Mouse (Mus musculus): Measurements from ENCODE around the gene Brix1. TPM values are rescaled to one million over a fixed set of nuclear protein-coding genes. Genes with fewer than 3 reads are reported as not detected.

Brix1 gene
- polyA plus RNA-seq, 1 experiment = 0.18 TPM

- 95% methylated on average over 6 of the region's 6 CpGs for WGBS
- Histone ChIP-seq H3K27ac (ENCODE audit: insufficient read depth, low read depth, low read length) (no peak overlapping the region), H3K4me1 (ENCODE audit: control insufficient read depth, insufficient read depth, insufficient read length, low read length) (no peaks in the 10 kb centered on the region; the same call in 1 of the 2 replicates), H3K4me3 (ENCODE audit: low read depth, low read length) (no peak overlapping the region), H3K36me3 (ENCODE audit: control insufficient read depth, insufficient read depth, low read length) (no peaks in the 10 kb centered on the region), H3K27me3 (ENCODE audit: control insufficient read depth, insufficient read depth, low read length) (no peaks in the 10 kb centered on the region)
- TF ChIP-seq POLR2A (IDR thresholded peaks at IDR 0.05; ENCODE audit: low read depth, low read length) = no peak
- no peak for TF ChIP-seq CTCF (IDR thresholded peaks at IDR 0.05; ENCODE audit: extremely low read depth, insufficient read length, insufficient replicate concordance, low read depth, low read length)
These were observed 59.6 kb downstream of the Brix1 start for GRCm38 (mm10) chr15:10426124-10426523.

Other genes starting within 250 kb of the Brix1 start
- not detected in 2 replicates for gene Gm21973, start 160.6 kb downstream of the Brix1 start, polyA plus RNA-seq (2012; rRNA removed)
- 0.06 and 0.08 TPM in 2 replicates for gene Agxt2, start 127.4 kb downstream of the Brix1 start, polyA plus RNA-seq (2012; rRNA removed)
- 0.30 and 0.77 TPM in 2 replicates for gene Dnajc21, start 15.4 kb downstream of the Brix1 start, polyA plus RNA-seq (2012; rRNA removed)
- 1.5 and 2.7 TPM in 2 replicates for gene Rad1, start 71 bp upstream of the Brix1 start, polyA plus RNA-seq (2012; rRNA removed)
- gene Ttc23l, start 72.7 kb upstream of the Brix1 start, polyA plus RNA-seq (2012; rRNA removed) = not detected in 2 replicates
- 0.63 and 2.1 TPM in 2 replicates for gene Rai14, start 228.7 kb upstream of the Brix1 start, polyA plus RNA-seq (2012; rRNA removed)